Mouse (Mus musculus) inflammation-experienced regulatory T-cells (primary cell): ENCODE data around the gene Tyw5. TPM values are rescaled to one million over a fixed set of nuclear protein-coding genes. Genes with fewer than 3 reads are reported as not detected.

Experiments
- polyA plus RNA-seq, 2 experiments: library from polyadenylated mRNA; unstranded; fragments of 100-300 nt; shearing (Covaris generic); gene quantifications; one replicate each; pipeline ENCODE4 v1.2.1; 2017

The Tyw5 gene
- 10 to 100 TPM; 25.6 to 28.1 TPM for polyA plus RNA-seq

GRCm38 (mm10) chr1:57406187-57407151 is at the start of gene Tyw5, which contains the start of gene Maip1:
Gene Tyw5 (minus strand): TSS chr1:57407101.
Gene Maip1 (plus strand): TSS chr1:57406328.

GRCm38 (mm10) chr1:57377376-57378341 is 29.2 kb downstream of the Tyw5 start, which contains the start of gene 1700066M21Rik:
Gene 1700066M21Rik (plus strand): TSS chr1:57377620.

Other genes with a start within 250 kb of the Tyw5 start
- 1 to 10 TPM; 8.0 to 8.3 TPM for gene 1700066M21Rik, start 29.5 kb downstream of the Tyw5 start, polyA plus RNA-seq
- gene Maip1, start 773 bp downstream of the Tyw5 start, polyA plus RNA-seq, result 1 to 10 TPM; 9.3 to 9.6 TPM